Mouse (Mus musculus) olfactory bulb, adult 2 months (tissue): ENCODE results near the gene Mast4.

Source experiments
- CTCF ChIP-seq: fragments of 200-500 bp; IDR thresholded peaks from 2 replicates; pipeline ENCODE4 v1.5.1; 2012; ENCODE audit warnings: low read depth, mild to moderate bottlenecking, low read length, moderate library complexity; ENCODE audit not compliant: insufficient read depth
- POLR2A ChIP-seq: fragments of 200-500 bp; IDR thresholded peaks from 2 replicates; pipeline ENCODE4 v1.6.1; 2012; ENCODE audit warnings: mild to moderate bottlenecking, low read depth, low read length, moderate library complexity; ENCODE audit not compliant: insufficient read depth

GRCm38 (mm10) chr13:103078815-103079214, 255.5 kb downstream of the Mast4 start:
- TF ChIP-seq POLR2A = no peak
- TF ChIP-seq CTCF = no peak
